Mouse (Mus musculus): ENCODE results near the gene Lmf1. TPM values are rescaled to one million over a fixed set of nuclear protein-coding genes. Genes with fewer than 3 reads are reported as not detected.
A peak's percentile ranks its signal among the peaks of the same experiment; 100 is the strongest.

Lmf1 gene
- polyA plus RNA-seq, 1 experiment from 2014 or later = 23.8 TPM

- Histone ChIP-seq H3K4me3 (ENCODE audit: low read depth, low read length) (peak overlapping the region; percentile 49), H3K27me3 (ENCODE audit: control insufficient read depth, insufficient read depth, low read length) (peaks cover 11% of the 10 kb centered on the region), H3K36me3 (ENCODE audit: control insufficient read depth, insufficient read depth, low read length) (no peaks in the 10 kb centered on the region), H3K27ac (replicated peaks; ENCODE audit: low read depth, low read length) (0 out of 2 replicates have a peak overlapping the region, but pooled peaks have one; percentile 42), H3K9ac (ENCODE audit: low read length) (peak overlapping the region; percentile 9; the same call in 1 of the 2 replicates), H3K4me2 (ENCODE audit: low read depth, severe bottlenecking) (peak overlapping the region; percentile 85), H3K9me3 (ENCODE audit: control insufficient read depth, low read length) (no peaks in the 10 kb centered on the region), H3K4me1 (ENCODE audit: control insufficient read depth, insufficient read depth, low read length) (peaks cover 24% of the 10 kb centered on the region)
- ATAC-seq (ENCODE audit: insufficient number of reproducible peaks, low FRiP score, low TSS enrichment, low read depth) (no peak), DNase-seq (ENCODE audit: low spot score) (peak; percentile 47)
- 2% methylated on average over 8 of the region's 8 CpGs for WGBS
Measured at GRCm38 (mm10) chr17:25571453-25571820, 7.4 kb upstream of the Lmf1 start.

- Histone ChIP-seq H3K9ac (ENCODE audit: low read length) (no peak overlapping the region), H3K4me1 (ENCODE audit: control insufficient read depth, insufficient read depth, low read length) (peaks cover 16% of the 10 kb centered on the region), H3K36me3 (ENCODE audit: control insufficient read depth, insufficient read depth, low read length) (no peaks in the 10 kb centered on the region), H3K27me3 (ENCODE audit: control insufficient read depth, insufficient read depth, low read length) (no peaks in the 10 kb centered on the region; the same call in 1 of the 2 replicates), H3K4me2 (ENCODE audit: low read depth, severe bottlenecking) (no peak overlapping the region), H3K27ac (replicated peaks; ENCODE audit: low read depth, low read length) (no peak overlapping the region), H3K9me3 (ENCODE audit: control insufficient read depth, low read length) (no peaks in the 10 kb centered on the region), H3K4me3 (ENCODE audit: low read depth, low read length) (no peak overlapping the region)
- DNase-seq (ENCODE audit: low spot score) (no peak), ATAC-seq (ENCODE audit: insufficient number of reproducible peaks, low FRiP score, low TSS enrichment, low read depth) (no peak)
- WGBS = 79% methylated on average over 12 of the region's 12 CpGs
Measured at GRCm38 (mm10) chr17:25575208-25575971, 3.5 kb upstream of the Lmf1 start.

- peaks cover 15% of the 10 kb centered on the region for H3K4me1 ChIP-seq (ENCODE audit: control insufficient read depth, insufficient read depth, low read length)
- H3K27me3 ChIP-seq (ENCODE audit: control insufficient read depth, insufficient read depth, low read length) = no peaks in the 10 kb centered on the region; the same call in 1 of the 2 replicates
- no peaks in the 10 kb centered on the region for H3K9me3 ChIP-seq (ENCODE audit: control insufficient read depth, low read length)
- no peaks in the 10 kb centered on the region for H3K36me3 ChIP-seq (ENCODE audit: control insufficient read depth, insufficient read depth, low read length)
- DNase-seq (ENCODE audit: low spot score) (no peak), ATAC-seq (ENCODE audit: insufficient number of reproducible peaks, low FRiP score, low TSS enrichment, low read depth) (no peak)
- H3K4me2 ChIP-seq (ENCODE audit: low read depth, severe bottlenecking) = no peak overlapping the region
- H3K4me3 ChIP-seq (ENCODE audit: low read depth, low read length) = no peak overlapping the region
- 63% methylated on average over 2 of the region's 2 CpGs for WGBS
- no peak overlapping the region for H3K9ac ChIP-seq (ENCODE audit: low read length)
- H3K27ac ChIP-seq (replicated peaks; ENCODE audit: low read depth, low read length) = no peak overlapping the region
Measured at GRCm38 (mm10) chr17:25576034-25576433, 2.9 kb upstream of the Lmf1 start.

- Histone ChIP-seq H3K27me3 (ENCODE audit: control insufficient read depth, insufficient read depth, low read length) (no peaks in the 10 kb centered on the region; the same call in 1 of the 2 replicates), H3K27ac (replicated peaks; ENCODE audit: low read depth, low read length) (no peak overlapping the region), H3K9ac (ENCODE audit: low read length) (no peak overlapping the region), H3K9me3 (ENCODE audit: control insufficient read depth, low read length) (no peaks in the 10 kb centered on the region), H3K36me3 (ENCODE audit: control insufficient read depth, insufficient read depth, low read length) (no peaks in the 10 kb centered on the region), H3K4me1 (ENCODE audit: control insufficient read depth, insufficient read depth, low read length) (peaks cover 8% of the 10 kb centered on the region), H3K4me2 (ENCODE audit: low read depth, severe bottlenecking) (no peak overlapping the region), H3K4me3 (ENCODE audit: low read depth, low read length) (no peak overlapping the region)
- WGBS = 70% methylated on average over 6 of the region's 6 CpGs
- DNase-seq (ENCODE audit: low spot score) (no peak), ATAC-seq (ENCODE audit: insufficient number of reproducible peaks, low FRiP score, low TSS enrichment, low read depth) (no peak)
Measured at GRCm38 (mm10) chr17:25577263-25577662, 1.6 kb upstream of the Lmf1 start.

- Histone ChIP-seq H3K4me2 (ENCODE audit: low read depth, severe bottlenecking) (no peak overlapping the region), H3K27me3 (ENCODE audit: control insufficient read depth, insufficient read depth, low read length) (no peaks in the 10 kb centered on the region)
Measured at GRCm38 (mm10) chr17:25577702-25578101, 1.2 kb upstream of the Lmf1 start.

GRCm38 (mm10) chr17:25579332-25580047 is 605 bp downstream of the Lmf1 start:
- WGBS = 6% methylated on average over 21 of the region's 21 CpGs
- DNase-seq (ENCODE audit: low spot score) (no peak), ATAC-seq (ENCODE audit: insufficient number of reproducible peaks, low FRiP score, low TSS enrichment, low read depth) (peak; percentile 41)
- Histone ChIP-seq H3K4me3 (ENCODE audit: low read depth, low read length) (peak overlapping the region; percentile 73), H3K4me1 (ENCODE audit: control insufficient read depth, insufficient read depth, low read length) (peaks cover 8% of the 10 kb centered on the region), H3K9ac (ENCODE audit: low read length) (peak overlapping the region; percentile 83), H3K27me3 (ENCODE audit: control insufficient read depth, insufficient read depth, low read length) (no peaks in the 10 kb centered on the region), H3K4me2 (ENCODE audit: low read depth, severe bottlenecking) (peak overlapping the region; percentile 88), H3K27ac (replicated peaks; ENCODE audit: low read depth, low read length) (peak overlapping the region; percentile 77; the same call in 1 of the 2 replicates), H3K36me3 (ENCODE audit: control insufficient read depth, insufficient read depth, low read length) (no peaks in the 10 kb centered on the region), H3K9me3 (ENCODE audit: control insufficient read depth, low read length) (no peaks in the 10 kb centered on the region)

More at GRCm38 (mm10) chr17:25577702-25578101, 1.2 kb upstream of the Lmf1 start:
- peaks cover 8% of the 10 kb centered on the region for H3K4me1 ChIP-seq (ENCODE audit: control insufficient read depth, insufficient read depth, low read length)
- no peak overlapping the region for H3K4me3 ChIP-seq (ENCODE audit: low read depth, low read length)
- no peaks in the 10 kb centered on the region for H3K36me3 ChIP-seq (ENCODE audit: control insufficient read depth, insufficient read depth, low read length)
- ATAC-seq (ENCODE audit: insufficient number of reproducible peaks, low FRiP score, low TSS enrichment, low read depth) (no peak), DNase-seq (ENCODE audit: low spot score) (no peak)
- no peak overlapping the region for H3K27ac ChIP-seq (replicated peaks; ENCODE audit: low read depth, low read length)
- no peaks in the 10 kb centered on the region for H3K9me3 ChIP-seq (ENCODE audit: control insufficient read depth, low read length)
- 61% methylated on average over 2 of the region's 2 CpGs for WGBS
- no peak overlapping the region for H3K9ac ChIP-seq (ENCODE audit: low read length)

- Histone ChIP-seq H3K27me3 (ENCODE audit: control insufficient read depth, insufficient read depth, low read length) (no peaks in the 10 kb centered on the region), H3K9ac (ENCODE audit: low read length) (no peak overlapping the region), H3K4me1 (ENCODE audit: control insufficient read depth, insufficient read depth, low read length) (peaks cover 8% of the 10 kb centered on the region), H3K9me3 (ENCODE audit: control insufficient read depth, low read length) (no peaks in the 10 kb centered on the region), H3K4me2 (ENCODE audit: low read depth, severe bottlenecking) (no peak overlapping the region), H3K36me3 (ENCODE audit: control insufficient read depth, insufficient read depth, low read length) (no peaks in the 10 kb centered on the region), H3K4me3 (ENCODE audit: low read depth, low read length) (no peak overlapping the region), H3K27ac (replicated peaks; ENCODE audit: low read depth, low read length) (no peak overlapping the region)
- 91% methylated on average over 8 of the region's 8 CpGs for WGBS
- DNase-seq (ENCODE audit: low spot score) (no peak), ATAC-seq (ENCODE audit: insufficient number of reproducible peaks, low FRiP score, low TSS enrichment, low read depth) (no peak)
Measured at GRCm38 (mm10) chr17:25582076-25582475, 3.2 kb downstream of the Lmf1 start.

GRCm38 (mm10) chr17:25583099-25583498 is 4.2 kb downstream of the Lmf1 start:
- no peak overlapping the region for H3K27ac ChIP-seq (replicated peaks; ENCODE audit: low read depth, low read length)
- 79% methylated on average over 4 of the region's 4 CpGs for WGBS
- ATAC-seq (ENCODE audit: insufficient number of reproducible peaks, low FRiP score, low TSS enrichment, low read depth) (no peak), DNase-seq (ENCODE audit: low spot score) (no peak)
- no peak overlapping the region for H3K4me3 ChIP-seq (ENCODE audit: low read depth, low read length)
- no peak overlapping the region for H3K4me2 ChIP-seq (ENCODE audit: low read depth, severe bottlenecking)
- no peaks in the 10 kb centered on the region for H3K36me3 ChIP-seq (ENCODE audit: control insufficient read depth, insufficient read depth, low read length)
- peaks cover 8% of the 10 kb centered on the region for H3K4me1 ChIP-seq (ENCODE audit: control insufficient read depth, insufficient read depth, low read length)
- no peak overlapping the region for H3K9ac ChIP-seq (ENCODE audit: low read length)
- H3K9me3 ChIP-seq (ENCODE audit: control insufficient read depth, low read length) = no peaks in the 10 kb centered on the region
- no peaks in the 10 kb centered on the region for H3K27me3 ChIP-seq (ENCODE audit: control insufficient read depth, insufficient read depth, low read length)
